Mouse (Mus musculus) heart, adult 8-10 months (tissue): ENCODE results near the gene Camkmt. TPM values are rescaled to one million over a fixed set of nuclear protein-coding genes. Genes with fewer than 3 reads are reported as not detected.

Experiments used
- DNase-seq: peaks from one replicate; pipeline ENCODE4 v3.0.0; 2022; ENCODE audit warnings: low spot score
- total RNA-seq, 4 experiments: library from RNA; stranded (reverse); gene quantifications; 2 replicates each; pipeline ENCODE4 v1.2.4; 2022

Gene Camkmt
- total RNA-seq, 4 experiments from 2014 or later: 2.8 to 4.1 (median 3.2) TPM

DNA sequence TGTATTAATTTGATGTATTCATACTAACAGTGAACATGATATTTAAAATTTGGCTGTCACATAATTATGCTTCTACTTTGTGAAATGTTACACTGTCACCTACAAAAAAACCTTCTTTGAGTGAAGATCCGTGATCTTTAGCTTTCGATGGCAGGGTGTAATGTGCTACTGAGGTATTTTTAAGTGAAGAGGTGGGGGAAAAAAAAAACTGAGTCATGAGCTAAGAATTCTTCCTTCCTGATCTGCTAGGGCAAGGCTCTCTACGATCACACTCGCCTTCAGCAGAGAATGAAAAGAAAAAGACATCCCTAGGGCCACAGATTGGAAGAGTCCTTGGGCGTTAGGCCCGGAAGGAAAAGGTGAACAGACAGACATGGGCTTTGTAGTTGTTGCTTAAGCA, 201.9 kb downstream of the Camkmt start:
- DNase-seq: no peak

- no peak for DNase-seq
Observed at GRCm38 (mm10) chr17:85303686-85304085, 213.3 kb downstream of the Camkmt start.

- DNase-seq: no peak
Observed at GRCm38 (mm10) chr17:85308566-85308965, 218.2 kb downstream of the Camkmt start.

GRCm38 (mm10) chr17:85309046-85309445, 218.7 kb downstream of the Camkmt start:
- DNase-seq: no peak

DNA sequence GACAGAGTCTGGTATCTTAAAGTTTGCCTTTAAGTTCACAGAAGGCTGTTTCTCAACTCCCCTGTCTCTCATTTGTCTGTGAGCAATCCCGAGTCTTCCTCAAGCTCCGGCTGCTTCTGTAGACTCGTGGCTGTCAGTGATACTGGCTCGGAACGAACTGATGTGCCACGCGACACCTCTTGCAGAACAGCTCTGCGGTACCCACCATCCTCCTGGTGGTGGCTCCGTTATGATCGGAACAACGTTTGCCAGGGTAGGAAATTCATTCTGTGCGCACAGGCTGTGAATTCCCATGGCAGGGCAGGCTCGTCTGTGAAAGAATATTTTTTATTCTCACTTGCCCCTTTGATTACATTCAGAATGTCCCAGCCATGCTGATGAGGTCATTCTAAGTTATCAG, 221.0 kb downstream of the Camkmt start:
- no peak for DNase-seq

DNA sequence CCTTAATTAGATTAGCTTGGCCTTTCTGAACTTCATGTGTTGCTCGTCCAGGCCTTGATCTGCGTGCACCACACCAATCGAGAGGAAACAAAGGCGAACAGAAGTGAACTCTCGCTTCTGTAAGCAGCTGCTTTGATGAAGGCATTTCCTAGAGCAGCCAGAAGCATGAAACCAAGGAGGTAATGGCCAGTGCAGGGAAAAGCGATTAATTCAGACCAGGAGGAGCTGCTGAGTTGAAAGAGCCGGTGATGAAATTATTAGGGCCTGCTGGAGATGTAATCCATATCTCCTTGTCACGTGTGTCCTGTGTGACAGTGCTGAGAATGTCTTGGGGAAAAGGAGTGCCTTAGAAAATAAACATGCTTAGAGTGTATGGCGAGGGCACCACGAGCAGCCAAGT, 228.0 kb downstream of the Camkmt start:
- DNase-seq: no peak

DNA sequence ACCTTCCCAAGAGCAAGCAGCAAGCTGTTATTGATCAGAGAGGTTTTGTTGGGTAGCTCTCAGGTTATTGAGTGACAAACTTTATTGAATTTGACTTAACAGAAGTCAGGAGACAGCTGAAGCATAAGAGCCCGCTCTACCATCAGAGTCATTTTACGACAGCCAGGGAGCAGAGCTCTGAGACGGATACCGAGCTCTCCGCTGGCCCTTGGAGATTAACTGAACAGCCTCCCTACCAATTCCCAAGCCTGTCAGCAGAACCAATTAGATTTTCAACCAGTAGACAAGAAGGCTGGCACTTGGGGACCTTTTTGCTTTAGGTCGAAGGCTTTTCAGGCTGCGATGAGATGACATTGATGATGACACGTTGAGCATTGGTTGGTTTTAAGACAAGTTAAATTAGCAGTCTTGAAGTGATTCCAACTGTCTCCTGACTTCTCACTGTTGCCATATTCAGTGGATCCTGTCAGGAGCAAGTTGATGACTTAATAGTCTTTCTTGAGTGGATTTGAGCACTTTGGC, 229.5 kb downstream of the Camkmt start:
- DNase-seq: no peak

GRCm38 (mm10) chr17:85328901-85329300, 238.5 kb downstream of the Camkmt start:
- DNase-seq: no peak

DNA sequence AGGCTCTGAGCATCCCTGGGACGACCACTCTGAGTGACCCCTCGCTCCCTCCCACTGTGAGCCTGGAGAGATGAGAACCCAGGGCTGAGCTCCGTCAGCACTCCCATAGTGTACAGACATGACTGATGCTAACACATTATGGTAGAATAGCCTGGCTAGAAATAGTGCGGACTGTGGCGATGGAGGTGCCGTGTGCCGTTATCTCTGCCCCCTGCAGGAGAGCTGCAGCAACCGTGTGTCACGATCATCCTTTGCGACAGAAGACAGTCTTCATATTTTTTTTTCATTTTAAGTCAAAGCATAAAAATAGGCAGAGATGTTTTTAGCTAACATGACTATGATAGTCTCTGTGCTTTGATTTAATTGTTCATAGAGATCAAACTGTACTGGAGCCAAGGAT, 245.1 kb downstream of the Camkmt start:
- no peak for DNase-seq

- no peak for DNase-seq
Observed at GRCm38 (mm10) chr17:85337666-85338065, 247.3 kb downstream of the Camkmt start.

DNA sequence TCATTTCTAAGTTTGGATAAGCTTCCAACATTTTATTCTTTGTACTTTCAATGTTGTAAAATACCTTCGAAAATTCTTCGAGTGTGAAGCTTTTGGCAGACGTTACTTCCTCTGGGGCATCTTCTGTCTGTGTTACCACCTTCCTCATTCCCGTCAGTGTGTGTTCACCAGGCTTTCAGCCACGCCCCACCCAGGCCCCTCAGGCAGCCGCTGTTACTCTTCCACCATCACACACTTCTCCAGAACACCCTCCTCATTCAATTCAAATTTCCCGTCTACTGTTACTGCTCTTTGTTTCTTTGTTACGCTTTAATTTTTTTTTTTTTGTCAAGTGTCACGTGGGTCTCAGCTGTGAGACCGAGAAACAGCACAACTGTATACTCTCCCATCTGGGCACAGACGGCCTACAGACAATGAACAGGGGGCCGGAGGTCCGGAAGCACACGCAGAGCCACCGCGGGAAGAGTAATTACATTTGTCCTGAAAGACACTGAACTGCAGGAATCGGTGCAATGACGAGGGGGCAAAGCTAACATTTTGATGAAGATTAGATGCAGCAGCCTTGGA, 250.9 kb downstream of the Camkmt start:
- no peak for DNase-seq

GRCm38 (mm10) chr17:85342471-85342870, 252.1 kb downstream of the Camkmt start:
- no peak for DNase-seq

DNA sequence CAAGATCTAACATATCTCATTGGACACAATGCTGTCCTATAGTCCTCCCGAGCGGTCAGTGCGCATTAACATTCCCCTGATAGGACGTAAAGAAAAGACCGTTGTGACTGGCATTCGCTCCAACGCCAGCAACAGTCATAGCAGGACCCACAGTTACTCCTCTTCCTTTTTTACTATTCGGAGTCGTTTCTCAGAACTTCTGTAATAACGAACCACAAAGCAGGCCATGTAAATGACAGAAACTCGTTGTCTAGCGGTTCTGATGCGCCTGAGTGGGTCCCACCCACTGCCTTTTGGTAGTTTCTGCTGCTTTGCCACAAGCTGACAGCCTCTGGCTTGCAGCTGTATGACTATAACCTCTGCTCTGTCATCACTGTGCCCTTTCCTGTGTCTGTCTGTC, 253.1 kb downstream of the Camkmt start:
- no peak for DNase-seq

DNA sequence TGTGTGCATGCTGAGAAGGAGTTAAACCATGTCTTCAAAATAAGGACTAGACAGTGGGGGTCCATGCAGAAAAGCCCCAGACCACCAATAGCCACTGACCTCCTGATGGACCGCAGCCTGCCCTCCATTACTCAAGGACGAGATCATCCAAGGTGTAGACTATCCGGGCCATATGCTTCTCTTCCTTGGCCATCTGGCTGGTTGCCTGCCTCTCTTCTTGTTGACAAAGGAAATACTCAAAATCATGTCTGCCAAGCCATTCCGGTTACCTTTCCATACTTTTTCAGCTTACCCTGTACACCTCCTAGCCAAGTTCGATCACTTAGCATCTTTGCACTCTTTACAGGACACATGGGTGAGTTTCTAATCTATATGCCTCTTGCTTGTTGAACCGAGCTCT, 256.3 kb downstream of the Camkmt start:
- no peak for DNase-seq

DNA sequence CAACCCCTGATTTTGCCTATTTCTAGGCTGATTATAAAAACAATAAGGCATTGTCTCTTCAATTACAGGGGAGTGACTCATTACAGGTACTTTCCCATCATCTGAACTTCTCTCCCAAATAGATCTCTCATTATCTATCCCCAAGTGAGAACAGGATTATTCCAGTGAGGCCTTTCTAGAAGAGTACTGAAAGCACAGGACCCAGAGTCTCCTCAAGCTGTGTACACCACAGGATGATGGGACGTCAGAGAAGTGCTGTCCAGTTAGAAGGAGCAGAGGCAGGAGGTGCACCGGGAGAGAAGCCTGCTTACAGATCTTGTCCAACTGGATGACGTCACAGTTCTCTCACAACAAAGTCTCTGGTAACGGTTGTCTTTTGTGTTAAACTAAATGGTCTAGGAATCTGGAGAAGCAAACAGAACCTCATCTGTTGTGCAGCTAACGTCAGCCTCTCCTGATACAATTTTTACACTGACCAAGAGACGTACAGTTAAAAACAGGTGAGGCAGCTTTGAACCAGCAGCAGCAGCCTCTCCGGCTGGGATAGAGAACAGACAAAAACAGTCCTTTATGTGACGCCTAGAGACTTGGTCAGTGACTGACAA, 259.1 kb downstream of the Camkmt start:
- no peak for DNase-seq

DNA sequence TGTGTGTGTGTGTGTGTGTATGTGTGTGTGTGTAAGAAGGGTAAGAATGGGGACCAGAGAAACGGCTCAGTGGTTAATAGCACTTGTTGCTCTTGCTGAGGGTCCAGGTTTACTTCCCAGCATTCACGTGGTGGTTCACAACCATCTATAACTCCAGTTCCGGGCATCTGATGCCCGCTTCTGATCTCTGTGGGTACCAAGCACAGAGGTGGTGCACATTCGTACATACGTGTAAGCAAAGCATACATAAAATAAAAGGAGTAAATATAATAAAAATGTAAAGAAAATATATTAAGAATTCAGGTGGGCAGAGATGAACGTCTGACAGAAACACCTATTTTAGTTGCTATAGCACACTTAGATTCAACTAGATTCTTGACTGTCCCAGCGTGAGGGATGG, 260.9 kb downstream of the Camkmt start:
- DNase-seq: no peak

GRCm38 (mm10) chr17:85352731-85353130, 262.4 kb downstream of the Camkmt start:
- no peak for DNase-seq

- no peak for DNase-seq
Observed at GRCm38 (mm10) chr17:85353191-85353590, 262.8 kb downstream of the Camkmt start.

GRCm38 (mm10) chr17:85353636-85354035, 263.3 kb downstream of the Camkmt start:
- no peak for DNase-seq

- DNase-seq: no peak
Observed at GRCm38 (mm10) chr17:85355356-85355755, 265.0 kb downstream of the Camkmt start.

GRCm38 (mm10) chr17:85361006-85361405, 270.7 kb downstream of the Camkmt start:
- no peak for DNase-seq

GRCm38 (mm10) chr17:85367319-85367718, 277.0 kb downstream of the Camkmt start:
- DNase-seq: no peak

DNA sequence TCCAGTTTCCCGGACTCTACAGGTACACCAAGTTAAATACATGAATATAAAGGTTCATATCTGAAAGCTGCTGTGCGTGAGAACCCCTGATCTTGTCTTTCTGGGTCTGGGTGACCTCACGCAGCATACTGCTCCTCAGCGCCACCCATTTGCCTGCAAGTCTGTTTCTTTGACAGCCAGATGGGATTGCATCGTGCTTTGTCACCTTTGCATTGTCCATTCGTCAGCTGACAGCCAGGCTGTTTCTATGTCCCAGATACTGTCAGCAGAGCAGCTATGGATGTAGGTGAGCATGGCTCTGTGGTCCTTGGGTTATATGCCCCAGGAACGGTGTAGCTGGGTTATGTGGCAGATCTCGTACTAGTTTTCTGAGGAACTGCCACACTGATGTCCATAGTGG, 278.4 kb downstream of the Camkmt start:
- DNase-seq: no peak

- no peak for DNase-seq
Observed at GRCm38 (mm10) chr17:85372076-85372475, 281.7 kb downstream of the Camkmt start.
